Mouse (Mus musculus): ENCODE results near the gene Aplnr. TPM values are rescaled to one million over a fixed set of nuclear protein-coding genes. Genes with fewer than 3 reads are reported as not detected.
A peak's percentile ranks its signal among the peaks of the same experiment; 100 is the strongest.

The Aplnr gene
- polyA plus RNA-seq, 1 experiment from 2014 or later, result 30.0 TPM

- no peaks in the 10 kb centered on the region for H3K4me1 ChIP-seq (replicated peaks; ENCODE audit: control insufficient read depth, insufficient read depth, low read length)
- H3K27ac ChIP-seq (ENCODE audit: low read depth, low read length), result no peak overlapping the region
- no peak overlapping the region for H3K4me3 ChIP-seq (ENCODE audit: low read depth, low read length)
- ATAC-seq (replicated peaks; ENCODE audit: low FRiP score) (no peak), DNase-seq (ENCODE audit: low spot score) (no peak)
- H3K9ac ChIP-seq (ENCODE audit: low read length), result no peak overlapping the region
- H3K4me2 ChIP-seq (ENCODE audit: low read depth, low read length, severe bottlenecking), result no peak overlapping the region
- no peaks in the 10 kb centered on the region for H3K9me3 ChIP-seq (ENCODE audit: control insufficient read depth, low read length)
- H3K27me3 ChIP-seq (ENCODE audit: control insufficient read depth, insufficient read depth, low read length), result no peaks in the 10 kb centered on the region
- 82% methylated on average over 2 of the region's 2 CpGs for WGBS
- no peaks in the 10 kb centered on the region for H3K36me3 ChIP-seq (ENCODE audit: control insufficient read depth, insufficient read depth, low read length)
Observed at GRCm38 (mm10) chr2:85144908-85145307, 8.9 kb downstream of the Aplnr start.

GRCm38 (mm10) chr2:85145346-85145745 is 9.3 kb downstream of the Aplnr start:
- WGBS, result 78% methylated on average over 3 of the region's 3 CpGs
- ATAC-seq (replicated peaks; ENCODE audit: low FRiP score), result no peak
- H3K4me3 ChIP-seq (ENCODE audit: low read depth, low read length), result no peak overlapping the region

GRCm38 (mm10) chr2:85147481-85147880 is 11.5 kb downstream of the Aplnr start:
- H3K27ac ChIP-seq (ENCODE audit: low read depth, low read length), result no peak overlapping the region
- no peak for ATAC-seq (replicated peaks; ENCODE audit: low FRiP score)
- 86% methylated on average over 2 of the region's 2 CpGs for WGBS
- no peak for DNase-seq (ENCODE audit: low spot score)
- no peaks in the 10 kb centered on the region for H3K36me3 ChIP-seq (ENCODE audit: control insufficient read depth, insufficient read depth, low read length)
- H3K27me3 ChIP-seq (ENCODE audit: control insufficient read depth, insufficient read depth, low read length), result no peaks in the 10 kb centered on the region
- no peak overlapping the region for H3K4me2 ChIP-seq (ENCODE audit: low read depth, low read length, severe bottlenecking)
- H3K9me3 ChIP-seq (ENCODE audit: control insufficient read depth, low read length), result no peaks in the 10 kb centered on the region
- H3K9ac ChIP-seq (ENCODE audit: low read length), result no peak overlapping the region
- H3K4me1 ChIP-seq (replicated peaks; ENCODE audit: control insufficient read depth, insufficient read depth, low read length), result no peaks in the 10 kb centered on the region
- no peak overlapping the region for H3K4me3 ChIP-seq (ENCODE audit: low read depth, low read length)

More at GRCm38 (mm10) chr2:85145346-85145745, 9.3 kb downstream of the Aplnr start:
- Histone ChIP-seq H3K36me3 (ENCODE audit: control insufficient read depth, insufficient read depth, low read length) (no peaks in the 10 kb centered on the region), H3K27me3 (ENCODE audit: control insufficient read depth, insufficient read depth, low read length) (no peaks in the 10 kb centered on the region), H3K4me1 (replicated peaks; ENCODE audit: control insufficient read depth, insufficient read depth, low read length) (no peaks in the 10 kb centered on the region), H3K9ac (ENCODE audit: low read length) (no peak overlapping the region), H3K27ac (ENCODE audit: low read depth, low read length) (no peak overlapping the region), H3K4me2 (ENCODE audit: low read depth, low read length, severe bottlenecking) (no peak overlapping the region), H3K9me3 (ENCODE audit: control insufficient read depth, low read length) (no peaks in the 10 kb centered on the region)
- DNase-seq (ENCODE audit: low spot score), result no peak

GRCm38 (mm10) chr2:85150373-85150772 is 14.3 kb downstream of the Aplnr start:
- no peak overlapping the region for H3K4me3 ChIP-seq (ENCODE audit: low read depth, low read length)
- H3K9ac ChIP-seq (ENCODE audit: low read length), result no peak overlapping the region
- H3K27ac ChIP-seq (ENCODE audit: low read depth, low read length), result no peak overlapping the region
- no peaks in the 10 kb centered on the region for H3K36me3 ChIP-seq (ENCODE audit: control insufficient read depth, insufficient read depth, low read length)
- no peak overlapping the region for H3K4me2 ChIP-seq (ENCODE audit: low read depth, low read length, severe bottlenecking)
- DNase-seq (ENCODE audit: low spot score) (no peak), ATAC-seq (replicated peaks; ENCODE audit: low FRiP score) (no peak)
- H3K9me3 ChIP-seq (ENCODE audit: control insufficient read depth, low read length), result no peaks in the 10 kb centered on the region
- WGBS, result 88% methylated on average over 1 of the region's 1 CpGs
- no peaks in the 10 kb centered on the region for H3K4me1 ChIP-seq (replicated peaks; ENCODE audit: control insufficient read depth, insufficient read depth, low read length)
- no peaks in the 10 kb centered on the region for H3K27me3 ChIP-seq (ENCODE audit: control insufficient read depth, insufficient read depth, low read length)

GRCm38 (mm10) chr2:85151233-85151632 is 15.2 kb downstream of the Aplnr start:
- no peak overlapping the region for H3K4me2 ChIP-seq (ENCODE audit: low read depth, low read length, severe bottlenecking)
- H3K4me1 ChIP-seq (replicated peaks; ENCODE audit: control insufficient read depth, insufficient read depth, low read length), result no peaks in the 10 kb centered on the region
- DNase-seq (ENCODE audit: low spot score), result no peak
- WGBS, result 88% methylated on average over 2 of the region's 2 CpGs
- H3K4me3 ChIP-seq (ENCODE audit: low read depth, low read length), result no peak overlapping the region
- no peak overlapping the region for H3K9ac ChIP-seq (ENCODE audit: low read length)
- H3K9me3 ChIP-seq (ENCODE audit: control insufficient read depth, low read length), result no peaks in the 10 kb centered on the region
- no peaks in the 10 kb centered on the region for H3K36me3 ChIP-seq (ENCODE audit: control insufficient read depth, insufficient read depth, low read length)
- no peaks in the 10 kb centered on the region for H3K27me3 ChIP-seq (ENCODE audit: control insufficient read depth, insufficient read depth, low read length)
- no peak overlapping the region for H3K27ac ChIP-seq (ENCODE audit: low read depth, low read length)
- ATAC-seq (replicated peaks; ENCODE audit: low FRiP score), result no peak

- ATAC-seq (replicated peaks; ENCODE audit: low FRiP score), result no peak
- DNase-seq (ENCODE audit: low spot score), result no peak
- no peak overlapping the region for H3K4me3 ChIP-seq (ENCODE audit: low read depth, low read length)
- no peaks in the 10 kb centered on the region for H3K27me3 ChIP-seq (ENCODE audit: control insufficient read depth, insufficient read depth, low read length)
- 91% methylated on average over 9 of the region's 9 CpGs for WGBS
- no peak overlapping the region for H3K9ac ChIP-seq (ENCODE audit: low read length)
- no peak overlapping the region for H3K27ac ChIP-seq (ENCODE audit: low read depth, low read length)
- no peaks in the 10 kb centered on the region for H3K36me3 ChIP-seq (ENCODE audit: control insufficient read depth, insufficient read depth, low read length)
- H3K9me3 ChIP-seq (ENCODE audit: control insufficient read depth, low read length), result no peaks in the 10 kb centered on the region
- H3K4me1 ChIP-seq (replicated peaks; ENCODE audit: control insufficient read depth, insufficient read depth, low read length), result no peaks in the 10 kb centered on the region
- no peak overlapping the region for H3K4me2 ChIP-seq (ENCODE audit: low read depth, low read length, severe bottlenecking)
Observed at GRCm38 (mm10) chr2:85155334-85155733, 19.3 kb downstream of the Aplnr start.

- Histone ChIP-seq H3K4me1 (replicated peaks; ENCODE audit: control insufficient read depth, insufficient read depth, low read length) (peaks cover 2% of the 10 kb centered on the region), H3K9ac (ENCODE audit: low read length) (no peak overlapping the region), H3K27ac (ENCODE audit: low read depth, low read length) (no peak overlapping the region), H3K9me3 (ENCODE audit: control insufficient read depth, low read length) (no peaks in the 10 kb centered on the region), H3K4me3 (ENCODE audit: low read depth, low read length) (no peak overlapping the region), H3K36me3 (ENCODE audit: control insufficient read depth, insufficient read depth, low read length) (no peaks in the 10 kb centered on the region), H3K27me3 (ENCODE audit: control insufficient read depth, insufficient read depth, low read length) (no peaks in the 10 kb centered on the region), H3K4me2 (ENCODE audit: low read depth, low read length, severe bottlenecking) (no peak overlapping the region)
- WGBS, result 84% methylated on average over 5 of the region's 5 CpGs
- DNase-seq (ENCODE audit: low spot score) (no peak), ATAC-seq (replicated peaks; ENCODE audit: low FRiP score) (no peak)
Observed at GRCm38 (mm10) chr2:85156136-85156535, 20.1 kb downstream of the Aplnr start.

GRCm38 (mm10) chr2:85157382-85157781 is 21.4 kb downstream of the Aplnr start:
- DNase-seq (ENCODE audit: low spot score) (no peak), ATAC-seq (replicated peaks; ENCODE audit: low FRiP score) (no peak)
- Histone ChIP-seq H3K9ac (ENCODE audit: low read length) (no peak overlapping the region), H3K4me2 (ENCODE audit: low read depth, low read length, severe bottlenecking) (no peak overlapping the region), H3K27me3 (ENCODE audit: control insufficient read depth, insufficient read depth, low read length) (no peaks in the 10 kb centered on the region), H3K9me3 (ENCODE audit: control insufficient read depth, low read length) (no peaks in the 10 kb centered on the region), H3K27ac (ENCODE audit: low read depth, low read length) (no peak overlapping the region), H3K4me1 (replicated peaks; ENCODE audit: control insufficient read depth, insufficient read depth, low read length) (peaks cover 3% of the 10 kb centered on the region), H3K36me3 (ENCODE audit: control insufficient read depth, insufficient read depth, low read length) (no peaks in the 10 kb centered on the region), H3K4me3 (ENCODE audit: low read depth, low read length) (no peak overlapping the region)
- WGBS, result 87% methylated on average over 3 of the region's 3 CpGs

- DNase-seq (ENCODE audit: low spot score) (no peak), ATAC-seq (replicated peaks; ENCODE audit: low FRiP score) (peak; percentile 62)
- Histone ChIP-seq H3K27me3 (ENCODE audit: control insufficient read depth, insufficient read depth, low read length) (no peaks in the 10 kb centered on the region), H3K27ac (ENCODE audit: low read depth, low read length) (no peak overlapping the region), H3K9ac (ENCODE audit: low read length) (no peak overlapping the region), H3K4me2 (ENCODE audit: low read depth, low read length, severe bottlenecking) (no peak overlapping the region), H3K4me3 (ENCODE audit: low read depth, low read length) (no peak overlapping the region), H3K36me3 (ENCODE audit: control insufficient read depth, insufficient read depth, low read length) (no peaks in the 10 kb centered on the region), H3K4me1 (replicated peaks; ENCODE audit: control insufficient read depth, insufficient read depth, low read length) (peaks cover 3% of the 10 kb centered on the region), H3K9me3 (ENCODE audit: control insufficient read depth, low read length) (no peaks in the 10 kb centered on the region)
- WGBS, result 83% methylated on average over 4 of the region's 4 CpGs
Observed at GRCm38 (mm10) chr2:85160901-85161637, 25.0 kb downstream of the Aplnr start.
